Mouse (Mus musculus): ENCODE measurements around the gene Arhgef12.
A peak's percentile ranks its signal among the peaks of the same experiment; 100 is the strongest.
"Not testable (repeated sequence)": the region's sequence is repeated elsewhere in the genome, so short reads cannot be mapped to it uniquely, and the experiment has no call there.

Gene Arhgef12

GRCm38 (mm10) chr9:43107187-43107517 is at the start of gene Arhgef12:
Gene Arhgef12, minus strand, starts transcription at chr9:43107239.
- peak; percentile 56 for DNase-seq (ENCODE audit: low read depth, low spot score)

- no peak for DNase-seq (ENCODE audit: low read depth, low spot score)
These were observed 48.9 kb upstream of the Arhgef12 start for GRCm38 (mm10) chr9:43155960-43156359.

GRCm38 (mm10) chr9:43151779-43152178 is 44.7 kb upstream of the Arhgef12 start:
- DNase-seq (ENCODE audit: low read depth, low spot score): no peak

- DNase-seq (ENCODE audit: low read depth, low spot score): no peak
These were observed 43.9 kb upstream of the Arhgef12 start for GRCm38 (mm10) chr9:43150957-43151356.

GRCm38 (mm10) chr9:43150075-43150474 is 43.0 kb upstream of the Arhgef12 start:
- no peak for DNase-seq (ENCODE audit: low read depth, low spot score)

- no peak for DNase-seq (ENCODE audit: low read depth, low spot score)
These were observed 42.5 kb upstream of the Arhgef12 start for GRCm38 (mm10) chr9:43149498-43149897.

GRCm38 (mm10) chr9:43145196-43145595 is 38.2 kb upstream of the Arhgef12 start:
- no peak for DNase-seq (ENCODE audit: low read depth, low spot score)

GRCm38 (mm10) chr9:43144206-43144810 is 37.3 kb upstream of the Arhgef12 start:
- peak; percentile 38 for DNase-seq (ENCODE audit: low read depth, low spot score)

GRCm38 (mm10) chr9:43141839-43142238 is 34.8 kb upstream of the Arhgef12 start:
- peak; percentile 68 for DNase-seq (ENCODE audit: low read depth, low spot score)

GRCm38 (mm10) chr9:43133525-43133924 is 26.5 kb upstream of the Arhgef12 start:
- no peak for DNase-seq (ENCODE audit: low read depth, low spot score)

- DNase-seq (ENCODE audit: low read depth, low spot score): peak; percentile 81
These were observed 25.3 kb upstream of the Arhgef12 start for GRCm38 (mm10) chr9:43132380-43132779.

GRCm38 (mm10) chr9:43131940-43132339 is 24.9 kb upstream of the Arhgef12 start:
- no peak for DNase-seq (ENCODE audit: low read depth, low spot score)

- DNase-seq (ENCODE audit: low read depth, low spot score): peak; percentile 56
These were observed 23.6 kb upstream of the Arhgef12 start for GRCm38 (mm10) chr9:43130684-43131083.

GRCm38 (mm10) chr9:43127101-43127787 is 20.2 kb upstream of the Arhgef12 start:
- DNase-seq (ENCODE audit: low read depth, low spot score): no peak

- DNase-seq (ENCODE audit: low read depth, low spot score): peak; percentile 33
These were observed 15.3 kb upstream of the Arhgef12 start for GRCm38 (mm10) chr9:43122379-43122778.

- DNase-seq (ENCODE audit: low read depth, low spot score): not testable (repeated sequence)
These were observed 14.9 kb upstream of the Arhgef12 start for GRCm38 (mm10) chr9:43121948-43122347.

- DNase-seq (ENCODE audit: low read depth, low spot score): no peak
These were observed 9.9 kb upstream of the Arhgef12 start for GRCm38 (mm10) chr9:43116997-43117336.

- peak; percentile 87 for DNase-seq (ENCODE audit: low read depth, low spot score)
These were observed 9.3 kb upstream of the Arhgef12 start, which contains the start of gene Tmem136 for GRCm38 (mm10) chr9:43116134-43116996. Gene Tmem136, minus strand, starts transcription at chr9:43116570.

GRCm38 (mm10) chr9:43115431-43116133 is 8.5 kb upstream of the Arhgef12 start:
- peak; percentile 76 for DNase-seq (ENCODE audit: low read depth, low spot score)

GRCm38 (mm10) chr9:43114833-43115232 is 7.8 kb upstream of the Arhgef12 start:
- no peak for DNase-seq (ENCODE audit: low read depth, low spot score)

- DNase-seq (ENCODE audit: low read depth, low spot score): no peak
These were observed 3.4 kb upstream of the Arhgef12 start for GRCm38 (mm10) chr9:43110286-43110980.

Data from R1 (cell line).